Mouse (Mus musculus) liver, embryonic 11.5 days (tissue): ENCODE measurements around the gene Myh7b. TPM values are rescaled to one million over a fixed set of nuclear protein-coding genes. Genes with fewer than 3 reads are reported as not detected.

Source experiments
- ATAC-seq: fragments of 200-750 bp; cut with Nextera tagmentation; replicated peaks from 2 replicates; pipeline ENCODE4 v1.8.0; 2017; ENCODE audit warnings: moderate number of reproducible peaks, mild to moderate bottlenecking, moderate TSS enrichment, moderate library complexity; ENCODE audit not compliant: low FRiP score
- DNase-seq: peaks from one replicate; pipeline ENCODE4 v3.0.0-alpha.2; 2017; ENCODE audit warnings: low spot score
- H3K27ac ChIP-seq: fragments of 300-500 bp; sonication (generic); 2 replicates; pipeline ENCODE4 v1.5.1; 2014; ENCODE audit warnings: mild to moderate bottlenecking, low read depth, low read length, control low read depth
- H3K27me3 ChIP-seq: fragments of 300-500 bp; sonication (generic); replicated peaks from 2 replicates; pipeline ENCODE4 v1.6.1; 2014; ENCODE audit warnings: low read length, mixed read lengths; ENCODE audit not compliant: control insufficient read depth, insufficient read depth
- H3K36me3 ChIP-seq: fragments of 300-500 bp; sonication (generic); 2 replicates; pipeline ENCODE4 v1.6.1; 2014; ENCODE audit warnings: mild to moderate bottlenecking, low read length, moderate library complexity, mixed read lengths; ENCODE audit not compliant: control insufficient read depth, insufficient read depth
- H3K4me1 ChIP-seq: fragments of 300-500 bp; sonication (generic); replicated peaks from 2 replicates; pipeline ENCODE4 v1.6.1; 2014; ENCODE audit warnings: low read length, mixed read lengths; ENCODE audit not compliant: control insufficient read depth, insufficient read depth
- H3K4me2 ChIP-seq: fragments of 300-500 bp; sonication (generic); 2 replicates; pipeline ENCODE4 v1.6.1; 2014; ENCODE audit warnings: mild to moderate bottlenecking, control low read depth, moderate library complexity
- H3K4me3 ChIP-seq: fragments of 300-500 bp; sonication (generic); 2 replicates; pipeline ENCODE4 v1.5.1; 2014; ENCODE audit warnings: low read depth, low read length, control low read depth
- H3K9ac ChIP-seq: fragments of 300-500 bp; sonication (generic); 2 replicates; pipeline ENCODE4 v1.6.1; 2014; ENCODE audit warnings: low read depth, low read length, control low read depth
- H3K9me3 ChIP-seq: fragments of 300-500 bp; sonication (generic); 2 replicates; pipeline ENCODE4 v1.6.1; 2016; ENCODE audit warnings: low read length, inconsistent platforms, mixed read lengths; ENCODE audit not compliant: control insufficient read depth
- WGBS: fragments of 180-500 bp; shearing (Covaris S2); extraction: QIAGEN DNeasy Blood & Tissue Kit; methylation state at CpG from one replicate; pipeline ENCODE4 v1.1.7; 2014; 5-methylcytosine and 5-hydroxymethylcytosine counted together
- polyA plus RNA-seq: library from polyadenylated mRNA; unstranded; fragments of >200 nt; fragmentation: Nextera tagmentation; extraction: Ambion mirVana; gene quantifications from 2 replicates; pipeline ENCODE4 v1.2.1, GENCODE M21; 2014

Gene Myh7b
- polyA plus RNA-seq, 1 experiment from 2014 or later = 4.3 TPM

DNA sequence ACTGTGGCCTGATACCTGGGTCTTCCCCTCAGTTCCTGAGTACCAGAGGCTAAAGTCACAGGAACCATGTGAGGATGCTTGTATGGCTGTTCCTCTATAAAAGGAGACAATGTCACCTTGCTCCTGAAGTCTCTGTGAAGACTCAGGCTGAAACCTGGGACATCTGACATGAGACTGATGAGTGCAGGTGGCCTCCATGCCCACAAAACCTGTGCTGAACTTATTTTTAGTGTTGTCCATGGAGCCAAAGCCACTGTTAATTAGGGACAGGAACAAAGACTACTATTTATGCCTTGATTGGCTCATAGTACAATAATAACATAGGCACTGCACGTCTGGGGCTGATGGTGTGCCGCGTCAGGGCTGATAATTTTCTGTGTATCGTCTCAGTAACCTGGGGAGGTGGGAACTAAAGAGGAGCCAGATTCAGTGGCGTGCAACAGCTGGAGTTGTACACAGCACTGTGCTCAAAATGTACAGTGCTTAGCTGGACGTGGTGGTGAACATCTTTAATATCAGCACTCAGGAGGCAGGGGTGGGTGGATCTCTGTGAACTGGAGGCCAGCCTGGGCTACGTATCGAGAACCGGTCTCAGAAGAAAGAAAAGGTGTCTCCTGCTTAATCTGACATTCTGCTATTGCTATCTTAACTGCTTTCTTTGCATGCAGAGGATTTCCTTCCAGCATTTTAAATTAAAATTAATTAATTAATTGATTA, 980 bp downstream of the Myh7b start:
- Histone ChIP-seq H3K4me2 (peak overlapping the region; percentile 87; the same call in 1 of the 2 replicates), H3K4me1 (peaks cover 19% of the 10 kb centered on the region), H3K27ac (no peak overlapping the region; the same call in 1 of the 2 replicates), H3K9me3 (no peaks in the 10 kb centered on the region), H3K27me3 (peaks cover 4% of the 10 kb centered on the region; the same call in 1 of the 2 replicates), H3K9ac (no peak overlapping the region), H3K4me3 (peak overlapping the region; percentile 63; the same call in 1 of the 2 replicates), H3K36me3 (no peaks in the 10 kb centered on the region)
- no peak for DNase-seq
- whole genome bisulfite sequencing = 81% methylated on average over 9 of the region's 9 CpGs
- no peak for ATAC-seq

GRCm38 (mm10) chr2:155613326-155613755, 2.3 kb downstream of the Myh7b start:
- H3K27me3 ChIP-seq = peaks cover 4% of the 10 kb centered on the region; the same call in 1 of the 2 replicates
- WGBS = 4% methylated on average over 20 of the region's 20 CpGs
- H3K4me2 ChIP-seq = peak overlapping the region; percentile 87
- H3K9ac ChIP-seq = peak overlapping the region; percentile 89
- peak; percentile 86 for DNase-seq
- H3K4me3 ChIP-seq = peak overlapping the region; percentile 63
- H3K9me3 ChIP-seq = no peaks in the 10 kb centered on the region
- H3K36me3 ChIP-seq = no peaks in the 10 kb centered on the region
- ATAC-seq = peak; percentile 96
- peaks cover 31% of the 10 kb centered on the region for H3K4me1 ChIP-seq
- peak overlapping the region; percentile 96 for H3K27ac ChIP-seq

GRCm38 (mm10) chr2:155613953-155614352, 2.9 kb downstream of the Myh7b start:
- Histone ChIP-seq H3K9ac (peak overlapping the region; percentile 89), H3K36me3 (no peaks in the 10 kb centered on the region), H3K4me3 (peak overlapping the region; percentile 63), H3K27ac (peak overlapping the region; percentile 96), H3K9me3 (no peaks in the 10 kb centered on the region), H3K4me1 (peaks cover 37% of the 10 kb centered on the region), H3K27me3 (peaks cover 4% of the 10 kb centered on the region; the same call in 1 of the 2 replicates), H3K4me2 (peak overlapping the region; percentile 87)
- 34% methylated on average over 8 of the region's 8 CpGs for WGBS
- DNase-seq (no peak), ATAC-seq (peak; percentile 82)

DNA sequence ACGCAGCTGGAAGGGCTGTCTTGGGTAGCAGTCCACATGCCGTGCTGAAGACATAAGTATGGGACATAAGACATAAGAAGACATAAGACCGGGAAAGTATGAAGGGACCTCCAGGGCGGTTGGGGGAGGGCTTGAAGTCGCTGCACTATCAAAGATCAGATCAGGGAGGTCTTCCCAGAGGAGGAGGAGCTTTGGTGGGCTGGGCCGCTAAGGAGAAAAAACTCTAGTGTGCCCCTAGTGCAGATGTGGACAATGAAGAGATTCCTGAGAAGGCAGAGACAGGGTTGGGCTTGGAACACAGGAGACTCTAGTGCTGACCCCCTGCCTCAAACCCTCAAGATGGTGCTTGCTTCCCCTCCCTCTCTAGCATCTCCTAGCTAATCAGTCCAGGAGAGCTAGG, 6.0 kb downstream of the Myh7b start:
- Histone ChIP-seq H3K4me1 (peaks cover 38% of the 10 kb centered on the region), H3K36me3 (no peaks in the 10 kb centered on the region), H3K9me3 (no peaks in the 10 kb centered on the region), H3K4me3 (no peak overlapping the region), H3K9ac (peak overlapping the region; percentile 20; the same call in 1 of the 2 replicates), H3K27ac (peak overlapping the region; percentile 57), H3K4me2 (peak overlapping the region; percentile 47), H3K27me3 (peaks cover 4% of the 10 kb centered on the region; the same call in 1 of the 2 replicates)
- ATAC-seq = no peak
- no peak for DNase-seq
- WGBS = 30% methylated on average over 6 of the region's 6 CpGs

GRCm38 (mm10) chr2:155619817-155620216, 8.8 kb downstream of the Myh7b start:
- peak; percentile 67 for ATAC-seq
- no peaks in the 10 kb centered on the region; the same call in 1 of the 2 replicates for H3K27me3 ChIP-seq
- peaks cover 32% of the 10 kb centered on the region for H3K4me1 ChIP-seq
- H3K9me3 ChIP-seq = no peaks in the 10 kb centered on the region
- H3K27ac ChIP-seq = no peak overlapping the region
- H3K36me3 ChIP-seq = no peaks in the 10 kb centered on the region
- no peak overlapping the region for H3K4me2 ChIP-seq
- no peak overlapping the region for H3K9ac ChIP-seq
- WGBS = 18% methylated on average over 8 of the region's 8 CpGs
- H3K4me3 ChIP-seq = no peak overlapping the region
- DNase-seq = peak; percentile 84

DNA sequence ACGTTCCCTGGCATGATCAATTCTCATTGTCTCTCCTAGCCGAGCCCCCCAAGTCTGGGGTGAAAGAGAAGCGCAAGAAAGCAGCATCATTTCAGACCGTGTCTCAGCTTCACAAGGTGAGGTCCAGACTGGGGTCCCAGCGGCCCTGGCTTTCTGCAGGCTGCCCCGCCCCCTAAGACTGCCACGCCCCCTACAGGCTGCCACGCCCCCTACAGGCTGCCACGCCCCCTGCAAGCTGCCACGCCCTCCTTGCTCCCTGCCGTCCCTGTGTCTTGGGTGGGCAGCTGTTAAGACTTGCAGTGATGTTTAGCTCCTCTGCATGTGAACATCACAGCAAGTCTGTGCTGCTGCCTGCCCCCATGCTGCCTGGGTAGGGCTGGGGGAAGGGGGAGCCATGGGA, 11.6 kb downstream of the Myh7b start:
- ATAC-seq = peak; percentile 14; the same call in 1 of the 2 replicates
- 22% methylated on average over 11 of the region's 11 CpGs for WGBS
- H3K4me1 ChIP-seq = peaks cover 22% of the 10 kb centered on the region

DNA sequence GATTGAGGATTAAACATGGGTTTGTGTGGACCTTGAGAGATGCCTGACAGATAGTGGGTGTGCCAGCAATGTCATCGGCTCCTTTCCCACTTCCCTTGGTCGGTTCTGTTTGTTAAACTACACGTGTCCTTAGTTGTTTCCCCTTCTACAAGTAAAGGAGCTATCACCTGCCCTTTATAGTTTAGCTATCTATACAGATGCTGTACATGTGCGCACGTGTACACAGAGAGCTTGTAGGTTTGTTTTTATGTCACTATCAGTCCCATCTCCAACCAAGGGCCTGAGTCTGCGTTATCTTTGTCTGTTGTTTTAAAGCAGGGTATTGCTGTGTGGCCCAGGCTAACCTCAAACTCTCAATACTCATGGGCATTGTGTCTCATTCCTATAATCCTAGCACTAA, 13.0 kb downstream of the Myh7b start:
- H3K9me3 ChIP-seq = no peaks in the 10 kb centered on the region
- no peak overlapping the region for H3K9ac ChIP-seq
- H3K4me2 ChIP-seq = no peak overlapping the region
- ATAC-seq = no peak
- H3K36me3 ChIP-seq = no peaks in the 10 kb centered on the region
- WGBS = 73% methylated on average over 6 of the region's 6 CpGs
- H3K27me3 ChIP-seq = peaks cover 31% of the 10 kb centered on the region
- H3K4me1 ChIP-seq = peaks cover 13% of the 10 kb centered on the region
- no peak overlapping the region for H3K4me3 ChIP-seq
- H3K27ac ChIP-seq = no peak overlapping the region
- DNase-seq = no peak

More for the DNA sequence above, 11.6 kb downstream of the Myh7b start:
- Histone ChIP-seq H3K36me3 (no peaks in the 10 kb centered on the region), H3K4me3 (no peak overlapping the region), H3K27me3 (peaks cover 17% of the 10 kb centered on the region), H3K9ac (no peak overlapping the region), H3K27ac (no peak overlapping the region), H3K4me2 (no peak overlapping the region), H3K9me3 (no peaks in the 10 kb centered on the region)
- DNase-seq = no peak

GRCm38 (mm10) chr2:155624730-155625129, 13.7 kb downstream of the Myh7b start:
- Histone ChIP-seq H3K4me3 (no peak overlapping the region), H3K4me1 (peaks cover 10% of the 10 kb centered on the region), H3K4me2 (no peak overlapping the region), H3K9ac (no peak overlapping the region), H3K9me3 (no peaks in the 10 kb centered on the region), H3K27me3 (peaks cover 38% of the 10 kb centered on the region), H3K27ac (no peak overlapping the region), H3K36me3 (no peaks in the 10 kb centered on the region)
- ATAC-seq (0 out of 2 replicates have a peak, but pooled peaks have one; percentile 33), DNase-seq (no peak)
- WGBS = 30% methylated on average over 10 of the region's 10 CpGs

DNA sequence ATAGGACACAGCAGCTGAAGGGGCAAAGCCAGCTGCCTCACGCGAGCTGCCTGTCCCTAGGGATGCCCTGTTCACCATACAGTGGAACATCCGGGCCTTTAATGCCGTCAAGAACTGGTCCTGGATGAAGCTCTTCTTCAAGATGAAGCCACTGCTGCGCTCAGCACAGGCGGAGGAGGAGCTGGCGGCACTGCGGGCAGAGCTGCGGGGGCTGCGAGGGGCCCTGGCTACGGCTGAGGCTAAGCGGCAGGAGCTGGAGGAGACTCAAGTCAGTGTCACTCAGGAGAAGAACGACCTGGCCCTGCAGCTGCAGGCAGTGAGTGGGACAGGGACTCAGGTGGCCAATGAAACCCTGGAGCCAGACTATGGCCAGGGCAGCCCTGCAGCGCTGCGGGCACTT, 15.3 kb downstream of the Myh7b start:
- peaks cover 10% of the 10 kb centered on the region for H3K4me1 ChIP-seq

More for the DNA sequence above, 15.3 kb downstream of the Myh7b start:
- ATAC-seq (no peak), DNase-seq (no peak)
- WGBS = 48% methylated on average over 15 of the region's 15 CpGs
- no peak overlapping the region for H3K9ac ChIP-seq
- peaks cover 54% of the 10 kb centered on the region for H3K27me3 ChIP-seq
- no peaks in the 10 kb centered on the region for H3K36me3 ChIP-seq
- no peak overlapping the region for H3K27ac ChIP-seq
- H3K4me3 ChIP-seq = no peak overlapping the region
- H3K9me3 ChIP-seq = no peaks in the 10 kb centered on the region
- no peak overlapping the region for H3K4me2 ChIP-seq
